Mouse (Mus musculus): ENCODE data around the gene Gm28729.

- no peak for TF ChIP-seq CTCF (IDR thresholded peaks at IDR 0.05; ENCODE audit: low read depth, low read length)
- no peak for TF ChIP-seq POLR2A (IDR thresholded peaks at IDR 0.05; ENCODE audit: insufficient read depth, low read length)
These were observed 79.7 kb downstream of the Gm28729 start for GRCm38 (mm10) chr9:96445351-96445750.
